Mouse (Mus musculus): ENCODE data around the gene Trub2. TPM values are rescaled to one million over a fixed set of nuclear protein-coding genes. Genes with fewer than 3 reads are reported as not detected.
"Not testable (repeated sequence)": the region's sequence is repeated elsewhere in the genome, so short reads cannot be mapped to it uniquely, and the experiment has no call there.

Gene Trub2
- polyA plus RNA-seq, 1 experiment from 2014 or later, result 38.8 TPM

GRCm38 (mm10) chr2:29815678-29816371, 27.5 kb upstream of the Trub2 start:
- Histone ChIP-seq H3K9ac (no peak overlapping the region), H3K27ac (replicated peaks) (0 out of 2 replicates have a peak overlapping the region, but pooled peaks have one; percentile 28), H3K4me2 (replicated peaks) (no peak overlapping the region), H3K27me3 (no peaks in the 10 kb centered on the region), H3K4me3 (replicated peaks) (no peak overlapping the region), H3K36me3 (peaks cover 60% of the 10 kb centered on the region), H3K4me1 (peaks cover 20% of the 10 kb centered on the region), H3K9me3 (replicated peaks) (no peaks in the 10 kb centered on the region)
- ATAC-seq (ENCODE audit: insufficient number of reproducible peaks, low FRiP score, low TSS enrichment, low read depth), result no peak
- 85% methylated on average over 11 of the region's 11 CpGs for WGBS

GRCm38 (mm10) chr2:29803400-29803831, 15.1 kb upstream of the Trub2 start:
- no peaks in the 10 kb centered on the region for H3K9me3 ChIP-seq (replicated peaks)
- 16% methylated on average over 6 of the region's 6 CpGs for WGBS
- H3K4me3 ChIP-seq (replicated peaks), result peak overlapping the region; percentile 84
- peak overlapping the region; percentile 85; the same call in 1 of the 2 replicates for H3K9ac ChIP-seq
- no peaks in the 10 kb centered on the region for H3K27me3 ChIP-seq
- peaks cover 10% of the 10 kb centered on the region for H3K4me1 ChIP-seq
- peak overlapping the region; percentile 76 for H3K4me2 ChIP-seq (replicated peaks)
- no peak for ATAC-seq (ENCODE audit: insufficient number of reproducible peaks, low FRiP score, low TSS enrichment, low read depth)
- 0 out of 2 replicates have a peak overlapping the region, but pooled peaks have one; percentile 82 for H3K27ac ChIP-seq (replicated peaks)
- H3K36me3 ChIP-seq, result peaks cover 35% of the 10 kb centered on the region

GRCm38 (mm10) chr2:29802827-29803201, 14.5 kb upstream of the Trub2 start:
- Histone ChIP-seq H3K9ac (peak overlapping the region; percentile 85), H3K27ac (replicated peaks) (peak overlapping the region; percentile 82), H3K36me3 (peaks cover 29% of the 10 kb centered on the region), H3K4me2 (replicated peaks) (peak overlapping the region; percentile 76), H3K4me1 (peaks cover 10% of the 10 kb centered on the region), H3K27me3 (no peaks in the 10 kb centered on the region), H3K4me3 (replicated peaks) (peak overlapping the region; percentile 84), H3K9me3 (replicated peaks) (no peaks in the 10 kb centered on the region)
- peak; percentile 71; the same call in 1 of the 2 replicates for ATAC-seq (ENCODE audit: insufficient number of reproducible peaks, low FRiP score, low TSS enrichment, low read depth)
- under 1% methylated on average over 39 of the region's 39 CpGs for whole genome bisulfite sequencing

GRCm38 (mm10) chr2:29802075-29802826, 13.9 kb upstream of the Trub2 start, which contains the start of gene Slc27a4:
TSS of gene Slc27a4 (plus strand) at chr2:29802634.
- 3% methylated on average over 28 of the region's 28 CpGs for WGBS
- ATAC-seq (ENCODE audit: insufficient number of reproducible peaks, low FRiP score, low TSS enrichment, low read depth), result peak; percentile 97
- peaks cover 10% of the 10 kb centered on the region for H3K4me1 ChIP-seq
- H3K27me3 ChIP-seq, result no peaks in the 10 kb centered on the region
- peak within 1 kb of the TSS; percentile 85 for H3K9ac ChIP-seq
- H3K36me3 ChIP-seq, result peaks cover 24% of the 10 kb centered on the region
- H3K4me3 ChIP-seq (replicated peaks), result peak within 1 kb of the TSS; percentile 84
- peak within 1 kb of the TSS; percentile 82 for H3K27ac ChIP-seq (replicated peaks)
- H3K9me3 ChIP-seq (replicated peaks), result no peaks in the 10 kb centered on the region
- H3K4me2 ChIP-seq (replicated peaks), result peak within 1 kb of the TSS; percentile 76

GRCm38 (mm10) chr2:29792772-29793487, 4.6 kb upstream of the Trub2 start:
- WGBS, result 96% methylated on average over 2 of the region's 2 CpGs
- Histone ChIP-seq H3K36me3 (peaks cover 51% of the 10 kb centered on the region), H3K27me3 (no peaks in the 10 kb centered on the region), H3K4me3 (replicated peaks) (no peak overlapping the region), H3K9me3 (replicated peaks) (no peaks in the 10 kb centered on the region), H3K27ac (replicated peaks) (no peak overlapping the region), H3K9ac (no peak overlapping the region), H3K4me2 (replicated peaks) (no peak overlapping the region), H3K4me1 (0 out of 2 replicates have a peak, but pooled peaks cover 11% of the 10 kb centered on the region)
- no peak for ATAC-seq (ENCODE audit: insufficient number of reproducible peaks, low FRiP score, low TSS enrichment, low read depth)

- Histone ChIP-seq H3K27me3 (no peaks in the 10 kb centered on the region), H3K4me3 (replicated peaks) (peak within 1 kb of the TSS; percentile 70), H3K36me3 (peaks cover 58% of the 10 kb centered on the region), H3K4me1 (peaks cover 19% of the 10 kb centered on the region), H3K4me2 (replicated peaks) (peak within 1 kb of the TSS; percentile 73), H3K9me3 (replicated peaks) (no peaks in the 10 kb centered on the region), H3K27ac (replicated peaks) (peak within 1 kb of the TSS; percentile 89), H3K9ac (peak within 1 kb of the TSS; percentile 57)
- WGBS, result 2% methylated on average over 31 of the region's 31 CpGs
- peak; percentile 85 for ATAC-seq (ENCODE audit: insufficient number of reproducible peaks, low FRiP score, low TSS enrichment, low read depth)
Measured at GRCm38 (mm10) chr2:29787104-29787917, 991 bp downstream of the Trub2 start, which contains the start of gene Coq4. TSS of gene Coq4 (plus strand) at chr2:29787493.

GRCm38 (mm10) chr2:29784290-29784689, 4.0 kb downstream of the Trub2 start:
- ATAC-seq (ENCODE audit: insufficient number of reproducible peaks, low FRiP score, low TSS enrichment, low read depth), result no peak
- 72% methylated on average over 4 of the region's 4 CpGs for WGBS
- peaks cover 64% of the 10 kb centered on the region for H3K36me3 ChIP-seq

GRCm38 (mm10) chr2:29781256-29781655, 7.0 kb downstream of the Trub2 start:
- H3K27ac ChIP-seq (replicated peaks); ATAC-seq (ENCODE audit: insufficient number of reproducible peaks, low FRiP score, low TSS enrichment, low read depth); H3K9ac ChIP-seq; H3K27me3 ChIP-seq; H3K4me2 ChIP-seq (replicated peaks); H3K9me3 ChIP-seq (replicated peaks); H3K4me3 ChIP-seq (replicated peaks); H3K4me1 ChIP-seq: not testable (repeated sequence)
- WGBS, result 91% methylated on average over 2 of the region's 2 CpGs
- peaks cover 93% of the 10 kb centered on the region for H3K36me3 ChIP-seq

More at GRCm38 (mm10) chr2:29784290-29784689, 4.0 kb downstream of the Trub2 start:
- Histone ChIP-seq H3K27me3 (no peaks in the 10 kb centered on the region), H3K4me3 (replicated peaks) (no peak overlapping the region), H3K9me3 (replicated peaks) (0 out of 2 replicates have a peak, but pooled peaks cover 7% of the 10 kb centered on the region), H3K27ac (replicated peaks) (no peak overlapping the region), H3K4me1 (peaks cover 18% of the 10 kb centered on the region), H3K4me2 (replicated peaks) (no peak overlapping the region), H3K9ac (no peak overlapping the region)

GRCm38 (mm10) chr2:29773323-29773722, 15.0 kb downstream of the Trub2 start:
- Histone ChIP-seq H3K9ac (no peak overlapping the region), H3K36me3 (peaks cover 29% of the 10 kb centered on the region), H3K9me3 (replicated peaks) (no peaks in the 10 kb centered on the region), H3K4me2 (replicated peaks) (no peak overlapping the region), H3K27ac (replicated peaks) (no peak overlapping the region), H3K27me3 (no peaks in the 10 kb centered on the region), H3K4me3 (replicated peaks) (no peak overlapping the region), H3K4me1 (no peaks in the 10 kb centered on the region)
- 92% methylated on average over 4 of the region's 4 CpGs for WGBS
- ATAC-seq (ENCODE audit: insufficient number of reproducible peaks, low FRiP score, low TSS enrichment, low read depth), result no peak

GRCm38 (mm10) chr2:29771611-29772461, 16.5 kb downstream of the Trub2 start:
- H3K9ac ChIP-seq, result no peak overlapping the region
- no peak for ATAC-seq (ENCODE audit: insufficient number of reproducible peaks, low FRiP score, low TSS enrichment, low read depth)
- H3K27ac ChIP-seq (replicated peaks), result no peak overlapping the region
- H3K4me3 ChIP-seq (replicated peaks), result no peak overlapping the region
- H3K9me3 ChIP-seq (replicated peaks), result no peaks in the 10 kb centered on the region
- H3K36me3 ChIP-seq, result peaks cover 14% of the 10 kb centered on the region
- no peaks in the 10 kb centered on the region for H3K4me1 ChIP-seq
- WGBS, result 78% methylated on average over 8 of the region's 8 CpGs
- H3K4me2 ChIP-seq (replicated peaks), result no peak overlapping the region
- no peaks in the 10 kb centered on the region for H3K27me3 ChIP-seq
